Mouse (Mus musculus): Measurements from ENCODE around the gene Plagl1. TPM values are rescaled to one million over a fixed set of nuclear protein-coding genes. Genes with fewer than 3 reads are reported as not detected.

The Plagl1 gene
- polyA plus RNA-seq, 1 experiment from 2014 or later, result 64.5 TPM

GRCm38 (mm10) chr10:13171461-13171860 is 111.2 kb downstream of the Plagl1 start:
- Histone ChIP-seq H3K4me1 (replicated peaks) (peaks cover 30% of the 10 kb centered on the region), H3K4me2 (no peak overlapping the region), H3K4me3 (replicated peaks) (no peak overlapping the region), H3K27ac (peak overlapping the region; percentile 66), H3K36me3 (peaks cover 3% of the 10 kb centered on the region; the same call in 1 of the 2 replicates), H3K9ac (replicated peaks) (no peak overlapping the region), H3K9me3 (no peaks in the 10 kb centered on the region), H3K27me3 (no peaks in the 10 kb centered on the region)
- no peak for ATAC-seq (ENCODE audit: insufficient number of reproducible peaks, insufficient read depth, low FRiP score, low TSS enrichment, low read depth)
- 26% methylated on average over 2 of the region's 2 CpGs for WGBS

- Histone ChIP-seq H3K4me3 (replicated peaks) (no peak overlapping the region), H3K9ac (replicated peaks) (no peak overlapping the region; the same call in 1 of the 2 replicates), H3K27ac (peak overlapping the region; percentile 75), H3K27me3 (no peaks in the 10 kb centered on the region), H3K36me3 (peaks cover 16% of the 10 kb centered on the region), H3K4me2 (peak overlapping the region; percentile 32; the same call in 1 of the 2 replicates), H3K9me3 (no peaks in the 10 kb centered on the region), H3K4me1 (replicated peaks) (peaks cover 30% of the 10 kb centered on the region)
- 13% methylated on average over 10 of the region's 10 CpGs for WGBS
- ATAC-seq (ENCODE audit: insufficient number of reproducible peaks, insufficient read depth, low FRiP score, low TSS enrichment, low read depth), result peak; percentile 17; the same call in 1 of the 2 replicates
These were observed 112.5 kb downstream of the Plagl1 start for GRCm38 (mm10) chr10:13172798-13173221.

- WGBS, result 89% methylated on average over 7 of the region's 7 CpGs
- peaks cover 22% of the 10 kb centered on the region for H3K4me1 ChIP-seq (replicated peaks)
- no peak overlapping the region for H3K27ac ChIP-seq
- ATAC-seq (ENCODE audit: insufficient number of reproducible peaks, insufficient read depth, low FRiP score, low TSS enrichment, low read depth), result no peak
- H3K27me3 ChIP-seq, result no peaks in the 10 kb centered on the region
- no peak overlapping the region for H3K4me2 ChIP-seq
- H3K9me3 ChIP-seq, result no peaks in the 10 kb centered on the region
- no peak overlapping the region for H3K9ac ChIP-seq (replicated peaks)
- H3K36me3 ChIP-seq, result peaks cover 45% of the 10 kb centered on the region
- no peak overlapping the region for H3K4me3 ChIP-seq (replicated peaks)
These were observed 115.6 kb downstream of the Plagl1 start for GRCm38 (mm10) chr10:13175866-13176265.

GRCm38 (mm10) chr10:13177973-13178624 is 117.8 kb downstream of the Plagl1 start, which contains the start of gene Zc2hc1b:
Gene Zc2hc1b, minus strand, starts transcription at chr10:13178023.
- WGBS, result 77% methylated on average over 7 of the region's 7 CpGs
- H3K9ac ChIP-seq (replicated peaks), result no peak within 1 kb of the TSS

GRCm38 (mm10) chr10:13180211-13180610 is 119.9 kb downstream of the Plagl1 start:
- Histone ChIP-seq H3K27ac (no peak overlapping the region), H3K9ac (replicated peaks) (no peak overlapping the region), H3K36me3 (peaks cover 73% of the 10 kb centered on the region), H3K4me2 (no peak overlapping the region), H3K4me3 (replicated peaks) (no peak overlapping the region), H3K27me3 (no peaks in the 10 kb centered on the region), H3K9me3 (no peaks in the 10 kb centered on the region), H3K4me1 (replicated peaks) (peaks cover 6% of the 10 kb centered on the region)
- no peak for ATAC-seq (ENCODE audit: insufficient number of reproducible peaks, insufficient read depth, low FRiP score, low TSS enrichment, low read depth)
- WGBS, result 85% methylated on average over 7 of the region's 7 CpGs

More at GRCm38 (mm10) chr10:13177973-13178624, 117.8 kb downstream of the Plagl1 start, which contains the start of gene Zc2hc1b:
- Histone ChIP-seq H3K27me3 (no peaks in the 10 kb centered on the region), H3K27ac (no peak within 1 kb of the TSS), H3K4me1 (replicated peaks) (peaks cover 3% of the 10 kb centered on the region; the same call in 1 of the 2 replicates), H3K36me3 (peaks cover 65% of the 10 kb centered on the region), H3K4me3 (replicated peaks) (no peak within 1 kb of the TSS), H3K4me2 (no peak within 1 kb of the TSS), H3K9me3 (no peaks in the 10 kb centered on the region)
- no peak for ATAC-seq (ENCODE audit: insufficient number of reproducible peaks, insufficient read depth, low FRiP score, low TSS enrichment, low read depth)

Other genes starting within 250 kb of the Plagl1 start
- gene Utrn, start 191.1 kb upstream of the Plagl1 start, polyA plus RNA-seq (2016; fragmentation: Nextera tagmentation; extraction: Ambion mirVana), result 59.1 and 62.1 TPM in 2 replicates
- gene Stx11, start 96.2 kb upstream of the Plagl1 start, polyA plus RNA-seq (2016; fragmentation: Nextera tagmentation; extraction: Ambion mirVana), result 1.8 and 2.9 TPM in 2 replicates
- gene Sf3b5, start 55.2 kb upstream of the Plagl1 start, polyA plus RNA-seq (2016; fragmentation: Nextera tagmentation; extraction: Ambion mirVana), result 37.2 and 39.4 TPM in 2 replicates
- gene Zc2hc1b, start 117.5 kb downstream of the Plagl1 start, polyA plus RNA-seq (2016; fragmentation: Nextera tagmentation; extraction: Ambion mirVana), result not detected in 2 replicates
- gene Ltv1, start 132.7 kb downstream of the Plagl1 start, polyA plus RNA-seq (2016; fragmentation: Nextera tagmentation; extraction: Ambion mirVana), result 61.6 and 63.4 TPM in 2 replicates